Mouse (Mus musculus) hindbrain, postnatal 0 days (tissue): ENCODE measurements around the gene Anks1b. TPM values are rescaled to one million over a fixed set of nuclear protein-coding genes. Genes with fewer than 3 reads are reported as not detected.

Experiments
- ATAC-seq: fragments of 200-750 bp; cut with Nextera tagmentation; 2 replicates; pipeline ENCODE4 v1.8.0; 2017; ENCODE audit warnings: mild to moderate bottlenecking, moderate TSS enrichment, moderate library complexity
- DNase-seq: peaks from one replicate; pipeline ENCODE4 v3.0.0-alpha.2; 2015; ENCODE audit warnings: low spot score
- H3K27ac ChIP-seq: fragments of 300-500 bp; sonication (generic); 2 replicates; pipeline ENCODE4 v1.5.1; 2014; ENCODE audit warnings: mild to moderate bottlenecking
- H3K27me3 ChIP-seq: fragments of 300-500 bp; sonication (generic); 2 replicates; pipeline ENCODE4 v1.6.1; 2014; ENCODE audit warnings: low read length, mixed read lengths; ENCODE audit not compliant: insufficient read depth
- H3K36me3 ChIP-seq: fragments of 300-500 bp; sonication (generic); 2 replicates; pipeline ENCODE4 v1.6.1; 2014; ENCODE audit warnings: low read length, mixed read lengths; ENCODE audit not compliant: insufficient read depth
- H3K4me1 ChIP-seq: fragments of 300-500 bp; sonication (generic); 2 replicates; pipeline ENCODE4 v1.6.1; 2014; ENCODE audit warnings: antibody characterized with exemption, low read length, mixed read lengths; ENCODE audit not compliant: insufficient read depth
- H3K4me2 ChIP-seq: fragments of 300-500 bp; sonication (generic); 2 replicates; pipeline ENCODE4 v1.6.1; 2014; ENCODE audit warnings: low read depth, mild to moderate bottlenecking, low read length, moderate library complexity, mixed read lengths
- H3K4me3 ChIP-seq: fragments of 300-500 bp; sonication (generic); 2 replicates; pipeline ENCODE4 v1.5.1; 2014; ENCODE audit warnings: low read length
- H3K9ac ChIP-seq: fragments of 300-500 bp; sonication (generic); replicated peaks from 2 replicates; pipeline ENCODE4 v1.6.1; 2014; ENCODE audit warnings: mild to moderate bottlenecking, low read length, moderate library complexity, mixed read lengths
- H3K9me3 ChIP-seq: fragments of 300-500 bp; sonication (generic); 2 replicates; pipeline ENCODE4 v1.6.1; 2016; ENCODE audit warnings: low read length, mixed read lengths
- CTCF ChIP-seq: IDR thresholded peaks from 2 replicates; pipeline ENCODE4 v1.5.1; 2016; ENCODE audit warnings: antibody characterized with exemption, control low read depth, low read depth
- WGBS: fragments of 180-500 bp; shearing (Covaris S2); extraction: QIAGEN DNeasy Blood & Tissue Kit; methylation state at CpG from one replicate; pipeline ENCODE4 v1.1.7; 2014; 5-methylcytosine and 5-hydroxymethylcytosine counted together
- polyA plus RNA-seq: library from polyadenylated mRNA; unstranded; fragments of >200 nt; fragmentation: Nextera tagmentation; extraction: Ambion mirVana; gene quantifications from 2 replicates; pipeline ENCODE4 v1.2.1, GENCODE M21; 2015
- total RNA-seq: library from RNA; depleted of rRNA; stranded (reverse); fragments of >200 nt; gene quantifications from 2 replicates; pipeline ENCODE4 v1.2.3, GENCODE M21; 2014

The Anks1b gene
- total and polyA plus RNA-seq, 2 experiments from 2014 or later, result 104 to 156 TPM

DNA sequence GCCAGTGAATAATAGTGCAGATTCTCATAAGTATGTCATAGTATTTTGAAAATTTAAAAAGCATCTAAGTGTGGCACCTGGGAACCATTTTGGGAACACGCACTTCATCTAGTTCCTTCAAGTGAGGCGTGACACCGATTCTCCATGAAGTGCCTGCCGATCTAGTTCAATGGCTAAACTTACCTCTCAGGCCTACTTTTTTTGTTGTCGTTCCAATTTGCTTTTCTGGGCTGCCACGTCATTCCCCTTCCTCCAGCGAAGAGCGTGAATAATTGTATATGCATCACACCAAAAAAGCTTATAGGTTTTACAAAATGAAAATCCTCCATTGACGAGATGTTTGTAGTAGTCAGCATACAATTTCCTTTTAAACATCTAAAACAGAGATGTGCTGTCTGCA is 204.6 kb downstream of the Anks1b start:
- Histone ChIP-seq H3K4me3 (no peak overlapping the region), H3K9ac (no peak overlapping the region), H3K27ac (no peak overlapping the region), H3K36me3 (no peaks in the 10 kb centered on the region), H3K4me1 (no peaks in the 10 kb centered on the region), H3K27me3 (no peaks in the 10 kb centered on the region), H3K4me2 (no peak overlapping the region), H3K9me3 (no peaks in the 10 kb centered on the region)
- no peak for TF ChIP-seq CTCF
- 84% methylated on average over 9 of the region's 9 CpGs for WGBS
- no peak for DNase-seq
- no peak for ATAC-seq

- Histone ChIP-seq H3K9ac (no peak overlapping the region), H3K27ac (no peak overlapping the region), H3K4me2 (no peak overlapping the region), H3K36me3 (no peaks in the 10 kb centered on the region), H3K27me3 (no peaks in the 10 kb centered on the region), H3K4me3 (no peak overlapping the region), H3K9me3 (no peaks in the 10 kb centered on the region), H3K4me1 (no peaks in the 10 kb centered on the region)
- no peak for TF ChIP-seq CTCF
- peak; percentile 23 for DNase-seq
- 0 out of 2 replicates have a peak, but pooled peaks have one; percentile 40 for ATAC-seq
- WGBS, result 46% methylated on average over 3 of the region's 3 CpGs
These were observed 207.8 kb downstream of the Anks1b start for GRCm38 (mm10) chr10:90081151-90081550.

DNA sequence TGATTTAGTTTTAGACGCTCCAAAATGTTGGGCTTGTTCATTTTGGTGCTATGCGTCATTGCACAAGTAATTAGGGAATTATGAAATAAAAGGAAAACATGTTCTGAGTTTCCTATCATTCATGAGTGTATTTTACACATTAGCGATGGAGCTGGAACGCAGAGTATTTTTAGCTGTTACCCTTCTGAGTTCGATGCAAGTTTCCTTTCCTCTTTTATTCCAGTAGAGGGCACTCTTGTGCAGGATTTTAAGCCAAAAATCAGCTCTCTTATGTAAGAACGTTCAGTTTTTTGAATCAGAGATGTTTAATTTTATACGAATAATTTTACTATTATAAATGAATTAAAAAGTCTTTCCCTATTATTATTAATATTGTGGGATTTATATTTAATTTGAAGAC is 208.3 kb downstream of the Anks1b start:
- TF ChIP-seq CTCF, result peak; percentile 77
- Histone ChIP-seq H3K27me3 (no peaks in the 10 kb centered on the region), H3K4me3 (no peak overlapping the region), H3K4me2 (no peak overlapping the region), H3K9ac (no peak overlapping the region), H3K27ac (no peak overlapping the region), H3K36me3 (no peaks in the 10 kb centered on the region), H3K4me1 (no peaks in the 10 kb centered on the region), H3K9me3 (no peaks in the 10 kb centered on the region)
- ATAC-seq, result no peak
- peak; percentile 81 for DNase-seq
- WGBS, result 19% methylated on average over 7 of the region's 7 CpGs

GRCm38 (mm10) chr10:90093877-90094276 is 220.6 kb downstream of the Anks1b start:
- no peaks in the 10 kb centered on the region for H3K36me3 ChIP-seq
- no peak overlapping the region for H3K9ac ChIP-seq
- H3K4me2 ChIP-seq, result no peak overlapping the region
- H3K9me3 ChIP-seq, result no peaks in the 10 kb centered on the region
- H3K27ac ChIP-seq, result no peak overlapping the region
- DNase-seq (no peak), ATAC-seq (no peak)
- H3K4me3 ChIP-seq, result no peak overlapping the region
- no peaks in the 10 kb centered on the region for H3K4me1 ChIP-seq
- TF ChIP-seq CTCF, result no peak
- 82% methylated on average over 6 of the region's 6 CpGs for WGBS
- H3K27me3 ChIP-seq, result no peaks in the 10 kb centered on the region

GRCm38 (mm10) chr10:90112662-90113061 is 239.4 kb downstream of the Anks1b start:
- DNase-seq (peak; percentile 46), ATAC-seq (peak; percentile 64)
- no peak overlapping the region for H3K9ac ChIP-seq
- no peak overlapping the region for H3K4me3 ChIP-seq
- no peak for TF ChIP-seq CTCF
- no peak overlapping the region for H3K4me2 ChIP-seq
- H3K27ac ChIP-seq, result no peak overlapping the region
- no peaks in the 10 kb centered on the region for H3K36me3 ChIP-seq
- 47% methylated on average over 5 of the region's 5 CpGs for WGBS
- H3K4me1 ChIP-seq, result no peaks in the 10 kb centered on the region
- H3K9me3 ChIP-seq, result no peaks in the 10 kb centered on the region
- H3K27me3 ChIP-seq, result no peaks in the 10 kb centered on the region

GRCm38 (mm10) chr10:90116867-90117266 is 243.6 kb downstream of the Anks1b start:
- DNase-seq (no peak), ATAC-seq (no peak)
- WGBS, result 87% methylated on average over 3 of the region's 3 CpGs
- Histone ChIP-seq H3K36me3 (no peaks in the 10 kb centered on the region), H3K4me3 (no peak overlapping the region), H3K27ac (no peak overlapping the region), H3K4me2 (no peak overlapping the region), H3K27me3 (no peaks in the 10 kb centered on the region), H3K4me1 (no peaks in the 10 kb centered on the region), H3K9me3 (no peaks in the 10 kb centered on the region), H3K9ac (no peak overlapping the region)
- no peak for TF ChIP-seq CTCF

DNA sequence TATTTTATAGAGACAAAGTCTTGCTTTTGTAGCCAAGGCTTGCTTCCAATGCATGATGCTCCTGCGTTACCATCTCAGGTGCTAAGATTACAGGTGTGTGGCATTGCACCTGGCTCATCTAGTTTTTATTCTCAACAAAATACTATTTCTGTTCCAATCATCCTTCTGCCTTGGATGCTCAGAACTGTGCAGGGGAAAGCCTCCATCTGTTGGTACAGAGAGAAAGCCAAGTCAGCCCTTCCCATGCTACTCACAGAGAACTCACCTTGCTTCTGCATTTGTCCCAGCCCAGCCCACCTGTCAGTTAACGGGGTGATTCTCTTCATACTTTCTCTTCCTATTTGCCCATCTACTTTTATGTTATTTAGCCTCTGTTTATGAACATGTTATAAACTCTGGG is 244.5 kb downstream of the Anks1b start:
- Histone ChIP-seq H3K4me3 (no peak overlapping the region), H3K9ac (no peak overlapping the region), H3K27me3 (no peaks in the 10 kb centered on the region), H3K4me2 (no peak overlapping the region), H3K4me1 (no peaks in the 10 kb centered on the region), H3K27ac (no peak overlapping the region), H3K9me3 (no peaks in the 10 kb centered on the region), H3K36me3 (no peaks in the 10 kb centered on the region)
- no peak for DNase-seq
- 87% methylated on average over 2 of the region's 2 CpGs for WGBS
- ATAC-seq, result no peak
- no peak for TF ChIP-seq CTCF
